Mouse (Mus musculus) right cerebral cortex, adult 2 months (tissue): ENCODE measurements around the gene Vma21-ps.
"Not testable (repeated sequence)": the region's sequence is repeated elsewhere in the genome, so short reads cannot be mapped to it uniquely, and the experiment has no call there.

Source experiments
- DNase-seq, 2 experiments: peaks; one replicate each; pipeline ENCODE4 v3.0.0; 2021 to 2022; ENCODE audit warnings: low spot score in 2 of 2

Gene Vma21-ps

GRCm38 (mm10) chr4:52497144-52497543, at the start of gene Vma21-ps:
TSS of gene Vma21-ps (minus strand) at chr4:52497244.
- not testable (repeated sequence) for DNase-seq

- no peak for DNase-seq
These were observed 46.0 kb upstream of the Vma21-ps start for GRCm38 (mm10) chr4:52543001-52543400.

GRCm38 (mm10) chr4:52530636-52531035, 33.6 kb upstream of the Vma21-ps start:
- no peak for DNase-seq

GRCm38 (mm10) chr4:52526464-52526863, 29.4 kb upstream of the Vma21-ps start:
- no peak for DNase-seq

- DNase-seq = no peak
These were observed 22.3 kb upstream of the Vma21-ps start for GRCm38 (mm10) chr4:52519301-52519700.

GRCm38 (mm10) chr4:52517580-52517979, 20.5 kb upstream of the Vma21-ps start:
- DNase-seq = no peak

GRCm38 (mm10) chr4:52487486-52487885, 9.6 kb downstream of the Vma21-ps start:
- DNase-seq = no peak

- DNase-seq = no peak
These were observed 23.6 kb downstream of the Vma21-ps start for GRCm38 (mm10) chr4:52473431-52473830.

- peak; percentile 67 to 74 for DNase-seq
These were observed 35.7 kb downstream of the Vma21-ps start for GRCm38 (mm10) chr4:52461321-52461720.

GRCm38 (mm10) chr4:52459726-52460125, 37.3 kb downstream of the Vma21-ps start:
- no peak for DNase-seq
